Mouse (Mus musculus) thymus, postnatal 4 days (tissue): Measurements from ENCODE around the gene Hemk1.
A peak's percentile ranks its signal among the peaks of the same experiment; 100 is the strongest.

Experiments used
- DNase-seq: peaks from one replicate; pipeline ENCODE4 v3.0.0; 2021

Hemk1 gene

DNA sequence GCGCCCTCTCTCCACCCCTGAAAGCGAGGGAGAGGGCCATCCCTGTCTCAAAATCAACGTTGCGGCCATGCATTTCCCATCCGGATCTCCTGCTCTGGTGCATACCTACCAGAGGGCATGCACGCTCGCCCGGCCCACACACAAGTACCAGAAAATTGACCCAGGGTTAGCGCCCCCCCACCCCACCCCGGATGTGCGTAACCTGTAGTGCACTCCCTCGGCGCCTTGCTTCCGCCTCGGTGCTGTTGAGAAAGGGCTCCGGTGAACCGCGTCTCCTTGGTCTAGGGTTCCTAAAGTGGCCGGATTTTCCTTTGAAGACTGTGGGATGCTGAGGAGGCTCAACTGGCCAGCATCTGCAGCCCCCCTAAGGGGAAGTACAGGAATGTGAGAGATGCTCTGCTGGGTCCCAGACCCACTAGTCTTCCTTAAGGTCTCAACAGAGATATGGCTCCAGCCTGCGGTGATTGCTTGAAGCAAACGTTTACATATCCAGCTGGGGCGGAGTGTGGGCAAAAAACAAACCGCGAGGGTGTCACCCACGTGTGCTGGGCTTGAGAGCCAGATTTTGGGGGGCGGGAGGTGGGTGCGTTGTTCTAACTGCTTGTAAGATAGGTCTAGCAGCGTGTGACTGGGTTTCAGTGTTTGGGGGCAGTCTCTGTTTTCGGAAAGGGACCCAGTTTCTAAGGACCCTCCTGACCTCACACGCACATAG is at the start of gene Hemk1:
Gene Hemk1, minus strand, starts transcription at position 179 of the 712 bp plus-strand sequence.
- DNase-seq: peak; percentile 85

DNA sequence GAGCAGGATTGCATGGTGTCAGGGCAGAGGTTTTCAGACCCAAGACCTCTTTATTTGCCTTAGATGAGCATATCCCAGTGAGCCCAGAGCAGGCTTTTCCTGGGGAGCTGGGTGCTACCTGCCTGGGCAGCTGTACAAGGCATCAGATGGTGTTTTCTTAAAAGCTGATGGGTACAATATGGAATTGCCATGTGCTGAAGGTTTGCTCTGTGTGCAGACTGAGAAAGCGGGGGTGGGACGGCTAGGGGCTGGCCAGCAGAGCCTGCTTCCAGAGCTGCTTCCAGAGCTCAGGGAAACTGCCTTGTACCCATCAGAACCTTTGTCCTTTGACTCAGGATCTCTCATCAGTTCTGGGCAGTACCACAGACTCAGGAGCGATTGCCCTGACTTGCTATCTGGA is 49.6 kb upstream of the Hemk1 start:
- DNase-seq: no peak

DNA sequence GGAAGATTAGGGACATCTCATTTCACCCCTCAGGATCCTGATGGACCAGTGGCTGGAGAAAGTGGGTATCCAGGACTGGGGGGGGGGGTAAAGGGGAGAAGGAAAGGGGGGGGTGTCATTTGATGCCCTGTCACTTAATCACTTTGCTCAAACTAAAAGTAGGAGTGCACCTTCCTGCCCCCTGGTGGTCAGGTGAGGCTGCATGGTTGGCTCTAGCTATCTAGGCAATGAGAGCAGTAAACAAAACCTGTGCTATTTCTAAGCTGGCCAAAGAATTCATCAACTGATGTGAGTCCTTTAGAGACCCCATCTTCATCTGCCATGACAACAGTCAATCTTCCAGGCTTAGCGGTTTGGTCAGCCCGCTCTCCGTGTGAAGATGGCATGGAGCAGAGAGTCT is 48.6 kb upstream of the Hemk1 start:
- DNase-seq: peak; percentile 77

DNA sequence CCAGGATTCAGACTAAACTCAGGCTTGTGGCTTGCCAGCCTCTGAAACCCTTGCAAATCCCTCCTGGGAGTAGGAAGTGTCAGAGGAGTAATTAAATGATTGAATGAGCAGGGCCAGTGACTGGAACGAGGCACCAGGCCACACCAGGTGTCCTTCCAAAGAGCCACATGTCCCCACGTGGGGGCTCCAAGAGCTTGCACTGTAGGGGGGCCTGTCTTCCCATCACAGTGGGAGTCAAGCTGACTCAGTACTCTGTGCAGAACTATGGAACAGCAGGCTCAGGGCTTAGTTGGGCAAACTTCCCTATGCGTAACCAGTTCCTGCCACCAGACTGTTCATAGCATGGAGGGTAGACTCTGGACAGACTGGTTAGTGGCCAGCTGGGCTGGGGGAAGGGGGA is 46.2 kb upstream of the Hemk1 start:
- no peak for DNase-seq

DNA sequence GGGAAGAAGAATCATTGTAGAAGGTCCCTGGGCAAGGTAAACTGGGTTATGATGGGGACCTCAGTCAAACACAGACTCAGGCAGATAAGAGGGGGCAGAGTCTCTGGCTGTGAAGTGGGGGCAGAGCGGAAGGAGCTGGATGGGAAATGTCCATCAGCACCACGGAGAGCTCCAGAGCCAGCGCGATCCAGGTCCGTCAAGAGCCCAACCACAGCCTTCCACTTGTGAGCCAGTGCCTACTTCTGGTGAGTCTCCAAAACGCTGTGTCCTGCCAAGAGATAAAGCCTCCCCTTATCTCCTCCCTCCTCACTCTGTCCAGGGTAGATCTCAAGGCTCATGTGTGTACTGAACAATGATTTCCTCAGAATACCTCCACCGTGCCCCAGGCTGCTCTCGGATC is 43.6 kb upstream of the Hemk1 start:
- DNase-seq: peak; percentile 28

DNA sequence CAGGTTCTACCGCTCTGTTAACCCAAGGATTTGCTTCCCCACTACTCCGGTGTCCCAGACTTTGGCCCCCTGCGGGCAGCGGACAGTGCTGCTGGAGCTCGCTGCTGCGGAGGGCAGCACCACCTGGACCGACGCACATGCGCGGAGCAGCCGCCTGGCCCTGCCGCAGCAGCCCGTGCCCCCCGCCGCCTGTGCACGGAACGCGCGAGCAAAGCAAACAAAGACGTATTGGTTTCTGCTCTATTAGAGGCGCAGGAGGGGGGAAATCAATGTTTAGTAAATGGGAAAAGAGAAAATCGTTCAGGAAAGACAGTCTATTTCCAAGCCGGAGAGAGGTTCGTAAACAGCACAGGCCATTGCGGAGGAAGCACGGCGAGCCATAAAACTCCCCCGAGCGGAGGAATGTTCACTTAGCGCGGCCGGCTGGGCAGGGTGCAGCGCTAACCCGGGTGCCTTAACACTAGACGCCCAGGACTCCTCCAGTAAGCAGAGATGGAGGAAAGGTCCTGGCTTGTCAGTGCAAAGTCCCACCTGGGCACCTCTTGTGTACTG is 39.9 kb upstream of the Hemk1 start:
- DNase-seq: no peak

DNA sequence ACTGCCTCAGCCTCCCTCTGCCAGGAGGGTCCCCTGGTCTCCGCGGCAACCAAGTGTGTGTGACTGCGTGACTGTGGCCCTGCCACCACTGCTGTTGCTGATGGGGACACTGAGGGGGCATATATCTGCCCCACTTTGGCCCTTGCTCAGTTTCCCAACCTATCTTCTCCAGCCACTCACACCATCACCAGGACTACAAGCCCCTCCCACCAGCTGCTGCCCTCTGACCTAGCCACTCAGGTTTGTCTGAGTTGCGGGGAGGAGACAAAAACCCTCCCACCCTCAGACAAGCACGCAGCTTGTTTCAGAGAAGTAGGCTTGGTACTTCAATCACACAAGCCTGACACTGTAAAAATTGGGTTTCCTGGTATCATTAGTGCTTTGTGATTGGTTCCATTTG is 37.3 kb upstream of the Hemk1 start:
- no peak for DNase-seq

DNA sequence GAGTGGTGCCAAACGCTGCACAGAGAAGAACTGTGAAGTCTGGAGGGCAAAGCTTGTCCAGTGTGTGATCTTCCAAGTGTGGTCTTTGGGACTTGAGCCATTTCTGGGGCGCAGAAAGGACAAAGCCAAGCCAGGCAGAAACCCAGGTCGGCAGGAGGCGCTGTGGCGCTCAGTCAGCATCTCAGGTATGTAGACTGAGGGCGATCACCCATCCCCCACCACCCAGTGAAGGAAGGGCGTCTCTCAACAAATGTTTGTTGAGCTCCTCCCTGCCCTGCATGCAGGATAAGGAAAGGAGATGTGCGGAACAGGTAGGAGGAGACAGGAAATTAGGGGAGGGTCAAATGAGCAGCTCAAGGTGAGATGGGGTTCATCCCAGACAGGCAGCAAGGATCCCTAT is 36.5 kb upstream of the Hemk1 start:
- peak; percentile 74 for DNase-seq

DNA sequence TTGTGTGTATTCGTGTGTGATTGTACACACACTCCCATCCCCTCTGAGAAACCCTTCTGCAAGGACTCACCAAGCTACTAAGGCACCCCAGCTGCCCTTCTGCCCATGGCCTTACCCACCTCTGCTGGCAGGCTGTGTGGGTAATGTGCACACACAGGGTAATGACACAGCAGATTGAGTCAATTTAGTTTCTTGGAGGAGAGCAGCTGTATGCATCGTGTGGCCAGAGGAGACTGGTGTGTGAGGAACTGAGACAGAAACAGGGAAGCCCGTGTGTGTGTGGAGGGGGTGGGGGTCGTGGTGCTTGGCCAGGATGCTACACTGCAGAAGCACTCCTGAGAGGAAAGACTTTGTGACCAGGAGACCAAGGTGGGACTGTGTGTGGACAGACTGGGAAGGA is 34.3 kb upstream of the Hemk1 start:
- no peak for DNase-seq

DNA sequence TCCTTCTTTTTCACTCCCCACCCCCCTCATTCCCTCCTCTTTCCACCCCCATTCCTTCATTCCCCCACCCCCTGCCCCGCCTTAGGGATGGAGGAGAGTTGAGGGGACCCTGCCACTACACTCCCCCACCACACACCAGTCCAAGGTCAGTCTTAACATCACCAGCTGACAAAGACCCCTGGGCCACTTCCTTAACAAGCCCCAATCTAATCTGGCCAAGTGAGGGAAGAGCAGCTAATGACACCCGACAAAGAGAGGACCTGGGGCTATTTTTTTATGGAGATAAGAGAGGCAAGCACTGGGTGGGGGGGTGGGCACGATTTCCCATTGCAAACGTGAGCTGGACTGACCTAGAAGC is 31.9 kb upstream of the Hemk1 start:
- no peak for DNase-seq

DNA sequence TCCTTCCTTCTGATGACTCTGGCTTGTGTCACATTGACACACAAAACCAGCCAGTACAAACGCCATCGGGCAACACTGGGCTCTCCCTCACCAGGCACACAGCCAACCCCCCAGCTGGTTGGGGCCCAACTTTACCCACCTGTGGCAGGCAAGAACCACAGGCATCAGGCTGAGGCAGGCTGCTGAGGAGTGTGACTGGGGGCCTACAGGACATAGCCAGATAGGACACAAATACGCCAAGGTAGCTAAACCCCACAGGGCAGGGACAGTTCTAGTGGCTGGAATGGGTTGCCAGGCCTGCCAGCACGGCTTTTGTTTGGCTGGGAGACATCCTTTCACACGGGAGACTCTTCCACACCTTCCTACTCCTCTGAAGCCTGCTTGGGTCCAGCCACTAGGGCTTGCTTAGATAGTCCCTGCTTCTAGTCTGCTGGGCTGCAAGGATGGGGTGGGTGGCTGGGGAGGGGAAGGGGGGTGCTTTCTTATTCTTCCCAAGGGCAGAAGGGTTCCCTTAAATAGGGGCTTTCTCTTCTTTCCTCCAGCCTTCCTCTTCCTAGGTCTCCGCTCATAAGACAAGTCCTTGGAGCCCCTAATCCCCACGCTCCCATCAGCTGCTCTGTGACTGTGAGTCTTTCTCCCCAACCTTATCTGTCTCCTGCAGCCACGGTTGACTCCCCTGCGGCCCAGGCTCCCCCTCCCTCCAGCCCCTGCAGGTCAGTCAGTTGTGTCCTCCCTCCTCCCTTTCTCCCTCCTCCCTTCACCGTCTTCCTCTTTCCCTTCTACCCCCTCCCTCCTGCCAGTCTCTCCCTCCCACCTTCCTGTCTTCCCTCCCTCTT is 31.3 kb upstream of the Hemk1 start:
- no peak for DNase-seq

DNA sequence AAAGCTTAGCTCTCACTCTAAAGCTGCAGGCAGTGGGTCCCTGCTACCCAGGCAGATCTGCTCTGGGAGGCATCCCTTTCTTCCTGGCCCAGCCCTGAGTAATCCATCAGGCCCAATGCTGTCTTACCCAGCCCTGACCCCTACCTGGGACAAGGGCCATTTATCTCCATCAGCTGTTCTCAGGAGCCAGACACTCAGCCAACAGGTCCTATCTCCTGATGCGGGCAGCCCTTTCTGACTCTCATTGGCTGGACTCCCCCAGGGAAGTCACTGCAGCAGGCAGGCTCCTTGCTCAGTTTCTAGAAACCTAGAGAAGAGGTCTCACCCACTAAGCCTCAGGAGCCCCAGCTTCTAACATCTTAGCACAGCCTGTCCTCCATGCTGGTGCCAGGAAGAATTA is 30.2 kb upstream of the Hemk1 start:
- no peak for DNase-seq

DNA sequence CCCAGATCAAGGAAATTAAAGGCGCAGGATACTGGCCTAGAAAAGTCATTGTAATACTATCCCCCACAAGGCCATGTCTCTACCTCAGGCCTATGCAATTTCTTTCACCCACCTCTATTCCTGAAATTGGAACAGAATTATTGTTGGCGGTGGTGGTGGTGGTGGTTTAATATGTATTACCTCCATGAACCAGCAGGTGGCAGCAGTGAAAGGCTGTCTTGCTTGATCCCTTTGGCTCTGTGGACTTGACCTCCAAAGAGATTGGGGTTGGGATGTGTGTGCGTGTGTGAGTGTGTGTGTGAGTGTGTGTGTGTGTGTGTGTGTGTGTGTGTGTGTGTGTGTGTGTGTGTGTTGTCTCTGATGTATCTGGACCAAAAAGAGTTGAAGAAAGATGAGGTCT is 28.5 kb upstream of the Hemk1 start:
- DNase-seq: peak; percentile 60

DNA sequence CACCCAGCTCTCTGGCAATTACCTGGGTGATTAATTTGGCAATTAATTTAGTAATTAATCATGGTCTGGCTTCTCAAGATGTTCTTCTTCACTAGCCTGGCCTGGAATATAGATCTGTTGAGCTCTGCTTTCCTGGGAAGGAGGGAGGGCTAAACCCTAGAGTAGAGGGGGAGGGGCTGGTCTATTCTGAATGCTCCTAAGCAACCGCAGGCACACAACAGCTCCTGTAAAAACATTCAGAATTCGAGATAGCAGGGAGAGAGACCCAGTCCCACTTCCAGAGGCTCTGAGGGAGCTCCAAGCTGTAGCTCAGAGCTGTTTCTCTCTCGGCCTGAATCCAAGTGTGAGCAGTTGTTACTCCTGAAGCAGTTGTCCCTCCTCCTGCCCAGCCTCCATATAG is 22.8 kb upstream of the Hemk1 start:
- DNase-seq: no peak

DNA sequence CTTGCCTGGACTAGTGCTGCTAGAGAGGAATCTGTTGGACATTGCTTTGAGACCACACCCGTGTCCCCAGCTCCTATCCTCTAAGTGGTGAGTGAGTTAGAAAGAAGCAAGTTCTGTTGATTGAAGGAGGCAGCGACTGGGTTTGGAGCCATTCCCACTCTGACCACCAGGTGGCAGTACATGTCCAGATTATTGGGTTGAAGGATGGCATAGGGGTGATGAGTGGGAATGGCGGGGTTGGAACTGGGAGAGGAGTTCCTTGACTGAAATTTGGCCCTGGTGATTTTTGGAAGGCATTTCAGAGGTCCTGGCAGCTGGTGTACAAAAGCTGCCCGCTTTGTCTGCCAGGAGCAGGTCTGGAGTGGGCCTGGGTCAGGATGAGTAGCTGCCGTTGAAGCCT is 19.5 kb upstream of the Hemk1 start:
- peak; percentile 86 for DNase-seq

DNA sequence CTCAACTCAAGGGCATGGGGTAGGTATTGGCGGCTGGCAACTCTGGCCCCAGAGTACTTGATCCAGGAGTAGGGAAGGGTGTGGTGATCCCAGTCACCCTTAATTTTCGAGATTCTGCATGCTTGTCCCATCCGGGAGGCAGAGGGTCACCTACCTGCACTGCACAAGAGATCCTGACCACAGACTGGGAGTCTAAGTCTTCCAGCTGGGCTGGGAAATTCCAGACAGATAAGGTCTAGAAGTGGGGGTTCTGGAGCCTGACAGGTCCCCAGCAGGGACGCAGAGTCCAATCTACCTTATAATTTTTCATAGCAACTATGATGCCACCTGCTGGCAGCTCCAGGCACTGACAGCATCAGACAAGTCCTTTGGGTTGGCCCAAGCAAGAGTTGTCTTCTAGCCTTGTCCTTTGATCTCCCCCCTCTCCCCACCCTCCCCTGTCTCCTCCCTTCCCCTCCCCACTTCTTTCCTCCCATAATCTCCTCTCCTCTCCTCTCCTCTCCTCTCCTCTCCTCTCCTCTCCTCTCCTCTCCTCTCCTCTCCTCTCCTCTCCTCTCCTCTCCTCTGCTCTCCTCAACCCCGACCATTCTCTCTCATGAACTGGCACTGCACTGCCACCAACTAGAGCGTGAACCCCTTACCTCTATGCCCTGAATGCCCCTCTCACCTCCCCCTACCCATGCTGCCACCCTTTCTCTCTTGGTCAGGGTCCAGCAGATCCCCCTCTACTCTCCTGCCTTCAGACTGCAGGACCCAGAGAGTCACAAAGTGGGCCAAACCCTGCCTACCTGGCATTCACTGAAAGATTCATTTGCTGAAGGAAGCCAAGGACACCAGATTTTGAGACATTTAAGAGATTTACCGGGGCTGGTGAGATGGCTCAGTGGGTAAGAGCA is 18.0 kb upstream of the Hemk1 start:
- DNase-seq: peak; percentile 79

DNA sequence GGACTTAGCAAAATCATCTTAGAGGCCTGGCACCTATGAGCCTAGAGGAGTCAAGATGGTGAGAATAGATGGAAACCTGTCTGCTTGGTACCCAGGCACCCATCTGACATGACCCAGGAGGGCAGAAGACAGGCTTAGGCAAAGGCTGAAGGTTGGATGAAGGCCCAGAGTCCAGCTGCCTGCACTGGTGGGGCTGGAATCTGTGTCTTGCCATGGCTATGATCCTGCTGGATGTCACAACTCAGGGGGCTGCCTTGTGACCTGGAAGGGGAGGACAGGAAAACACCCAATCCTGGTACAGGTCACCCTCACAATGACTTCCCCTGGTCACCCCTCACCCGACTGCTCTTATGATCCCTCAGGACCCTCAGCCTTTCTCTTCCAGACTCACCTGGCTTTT is 16.7 kb upstream of the Hemk1 start:
- no peak for DNase-seq

DNA sequence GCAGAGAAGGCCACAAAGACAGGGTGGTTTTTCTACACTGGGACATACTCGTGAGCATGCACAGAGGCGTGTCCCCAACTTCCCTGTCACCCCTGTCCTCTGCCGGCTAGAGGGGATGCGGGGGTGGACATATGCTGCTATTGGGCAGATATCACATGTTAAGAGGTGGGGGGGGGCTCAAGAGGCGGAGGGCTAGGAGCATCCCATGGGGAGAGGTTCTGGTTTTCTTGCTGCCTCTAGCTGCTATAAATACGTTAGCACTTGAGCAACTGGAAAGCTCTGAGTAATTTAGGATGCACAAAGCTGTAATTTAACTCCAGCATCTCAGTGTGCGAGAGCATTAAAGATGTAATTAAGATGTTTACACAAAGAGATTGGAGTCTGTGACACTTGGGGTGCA is 11.2 kb upstream of the Hemk1 start:
- DNase-seq: no peak

DNA sequence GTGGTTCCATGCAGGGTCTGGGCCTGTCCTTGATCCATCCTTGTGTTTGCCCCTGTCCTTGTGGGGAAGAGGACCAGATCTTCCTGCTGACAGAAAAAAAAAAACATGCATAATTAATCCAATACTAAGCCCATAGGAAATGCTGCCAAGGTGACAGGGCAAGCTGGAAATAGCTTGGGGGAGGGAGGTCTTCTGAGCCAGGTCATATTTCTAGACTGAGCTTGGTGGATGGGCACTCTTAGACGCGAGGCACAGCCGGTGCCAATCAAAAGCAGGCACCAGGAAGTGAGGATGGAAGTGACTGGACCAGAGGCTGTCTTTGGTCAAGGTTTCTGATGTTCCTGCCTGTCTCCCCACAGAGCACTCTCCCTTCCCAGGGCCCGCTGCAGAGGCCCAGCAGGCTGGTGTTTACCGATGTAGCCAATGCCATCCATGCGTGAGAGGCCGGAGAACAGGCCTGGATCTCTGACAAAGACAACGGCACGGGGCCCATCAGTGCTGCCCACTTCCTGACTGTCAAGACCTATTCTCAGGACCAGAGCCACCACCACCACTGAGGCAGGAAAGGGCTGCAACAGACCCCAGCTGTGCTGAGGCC is 9.5 kb upstream of the Hemk1 start:
- DNase-seq: no peak

DNA sequence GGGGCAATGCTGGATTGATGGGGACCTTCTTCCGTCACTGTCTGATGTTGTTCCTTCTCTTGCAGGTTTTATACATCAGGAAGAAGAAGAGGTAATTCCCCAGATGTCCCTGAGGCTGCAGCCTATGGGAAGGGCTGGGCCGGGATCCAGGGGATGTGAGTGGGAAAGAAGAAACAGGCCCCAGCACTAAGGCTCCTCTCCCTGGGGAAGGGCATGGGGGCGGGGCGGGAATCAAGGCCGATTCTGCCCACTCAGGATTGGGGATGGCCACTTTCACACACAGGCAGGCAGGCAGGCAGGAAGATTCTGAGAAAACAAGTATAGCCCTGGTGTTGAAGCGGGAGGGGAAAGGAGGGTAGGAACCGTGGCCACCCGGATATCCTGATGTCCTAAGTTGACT is 7.9 kb upstream of the Hemk1 start:
- no peak for DNase-seq

DNA sequence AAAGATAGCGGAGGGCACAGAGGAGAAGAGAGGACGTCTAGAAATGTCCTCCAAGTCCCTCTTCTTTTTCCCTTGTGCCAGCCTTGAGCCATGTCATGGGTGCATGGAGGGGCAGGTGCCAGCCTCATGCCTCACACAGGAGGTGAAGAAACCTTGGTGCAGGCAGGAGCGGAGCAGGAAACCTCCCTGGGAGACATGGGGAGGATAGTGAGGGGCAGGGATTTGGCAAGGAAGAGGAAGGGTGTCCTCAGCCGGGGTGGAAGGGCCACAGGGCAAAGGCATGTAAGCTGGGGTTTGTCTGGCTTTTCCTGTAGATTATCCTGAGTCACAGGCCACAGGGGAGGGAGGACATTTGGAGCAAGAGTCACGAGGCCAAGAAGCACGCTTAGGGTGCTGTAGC is 5.9 kb upstream of the Hemk1 start:
- no peak for DNase-seq

DNA sequence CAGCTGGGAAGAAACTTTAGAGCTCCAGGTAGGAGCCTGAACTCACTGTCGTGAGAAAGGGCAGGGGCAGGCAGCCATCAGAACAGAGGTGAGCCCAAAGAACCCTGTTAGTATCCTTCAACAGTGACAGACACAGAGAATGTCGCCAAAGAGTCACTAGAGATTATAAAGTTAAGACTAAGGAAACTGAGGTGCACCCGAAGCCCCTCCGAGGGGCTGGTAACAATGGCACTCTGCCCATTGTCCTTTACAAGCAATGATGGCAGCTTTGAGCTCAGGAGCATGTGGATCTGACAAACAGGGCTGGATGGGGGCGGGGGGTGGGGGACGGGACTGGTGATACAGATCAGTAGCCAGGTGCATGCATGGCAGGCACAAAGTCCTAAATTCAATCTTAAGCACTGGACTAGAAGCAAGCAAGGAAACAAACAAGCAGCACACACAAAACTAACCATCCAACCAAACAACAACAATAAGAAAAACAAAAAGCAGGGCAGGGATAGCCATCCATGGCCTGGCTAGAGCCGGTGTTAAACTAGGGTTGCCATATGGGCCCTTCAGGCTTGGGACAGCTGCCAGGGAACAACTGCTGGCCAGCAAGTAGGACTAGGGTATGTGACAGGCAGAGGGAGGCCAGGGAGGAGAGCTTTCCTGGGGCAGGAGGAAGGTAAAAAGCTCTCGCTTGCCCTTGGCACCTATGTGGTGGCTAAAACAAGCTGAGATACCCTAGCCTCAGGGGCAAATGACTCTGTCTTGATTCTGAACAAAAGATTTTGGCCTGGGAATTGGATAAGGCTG is 5.2 kb upstream of the Hemk1 start:
- no peak for DNase-seq
